Mouse (Mus musculus) hematopoietic stem cell, adult 5-6 weeks (primary cell): ENCODE data around the gene Hipk3. TPM values are rescaled to one million over a fixed set of nuclear protein-coding genes. Genes with fewer than 3 reads are reported as not detected.
A peak's percentile ranks its signal among the peaks of the same experiment; 100 is the strongest.

ENCODE experiments used
- ATAC-seq, 2 experiments: fragments of 125-278 bp in 1 of 2; replicated peaks in 1 of 2; 2 replicates each; pipeline ENCODE4 v1.8.0; 2016 to 2017; ENCODE audit warnings: inconsistent platforms in 2 of 2, mild to moderate bottlenecking in 2 of 2, moderate number of reproducible peaks in 2 of 2, low read depth in 1 of 2, moderate TSS enrichment in 1 of 2; ENCODE audit not compliant: low FRiP score in 2 of 2, poor library complexity in 2 of 2, severe bottlenecking in 2 of 2, insufficient read depth in 1 of 2, low TSS enrichment in 1 of 2
- total RNA-seq: library from RNA; stranded (forward); fragments of 172-1452, 232-1000 nt; gene quantifications from 2 replicates; pipeline ENCODE4 v1.2.3, GENCODE M21; 2017

The Hipk3 gene
- total RNA-seq, 1 experiment from 2014 or later, result 47.8 TPM

DNA sequence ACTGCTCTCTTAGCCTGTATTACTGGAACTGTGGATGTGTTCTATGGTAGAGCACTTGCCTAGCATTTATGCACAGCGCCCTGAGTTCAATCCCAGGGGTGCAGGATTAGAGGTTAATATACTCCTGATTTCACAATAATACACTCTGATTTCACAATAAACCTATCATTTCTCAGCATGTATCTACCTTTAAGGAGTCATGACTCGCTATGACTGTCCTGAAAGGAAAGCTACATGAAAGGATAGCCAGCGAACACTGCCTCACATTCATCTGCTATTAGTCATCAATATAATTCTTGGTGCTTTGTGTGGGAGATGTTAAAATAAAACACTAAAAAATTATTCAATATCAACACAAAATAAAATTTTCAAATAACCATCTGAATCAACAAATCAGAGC, 58.0 kb downstream of the Hipk3 start:
- no peak for ATAC-seq

DNA sequence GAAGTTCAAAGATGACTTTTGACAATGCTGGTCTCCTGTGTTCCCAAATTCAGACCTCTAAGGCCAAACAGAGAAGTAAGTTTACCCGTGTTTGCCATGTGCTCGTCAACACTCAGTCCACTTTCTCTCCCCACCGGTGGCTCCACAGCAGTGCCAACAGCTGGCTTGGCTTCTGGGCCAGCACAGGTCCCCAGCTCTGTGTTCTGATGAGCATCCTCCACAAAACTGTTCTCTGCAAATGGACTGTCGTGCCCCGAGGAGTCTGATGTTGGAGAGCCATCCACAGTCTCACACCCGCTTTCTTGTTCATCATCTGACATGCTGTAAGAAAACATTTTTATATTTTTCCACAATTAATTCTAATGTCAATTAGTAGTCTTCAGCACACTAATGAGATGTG, 63.2 kb downstream of the Hipk3 start:
- no peak for ATAC-seq

DNA sequence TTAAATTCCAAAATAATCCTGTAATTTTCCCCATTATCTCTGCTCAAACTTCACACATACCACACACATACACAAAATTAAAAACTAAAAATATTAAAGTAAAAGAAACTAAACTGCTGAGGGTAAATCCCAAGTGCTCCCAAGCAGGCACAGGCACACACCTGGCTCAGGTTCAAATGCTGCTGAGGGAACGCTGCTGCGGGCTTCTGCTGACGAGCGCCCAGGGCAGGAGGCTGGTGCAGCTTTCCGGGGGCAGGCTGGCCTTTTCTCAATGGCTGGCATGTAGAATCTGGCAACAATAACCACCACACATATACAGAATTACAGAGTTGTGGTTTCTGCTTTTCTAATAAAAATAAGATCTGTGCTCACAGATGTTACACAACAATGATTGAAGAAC, 63.7 kb downstream of the Hipk3 start:
- ATAC-seq, result no peak

DNA sequence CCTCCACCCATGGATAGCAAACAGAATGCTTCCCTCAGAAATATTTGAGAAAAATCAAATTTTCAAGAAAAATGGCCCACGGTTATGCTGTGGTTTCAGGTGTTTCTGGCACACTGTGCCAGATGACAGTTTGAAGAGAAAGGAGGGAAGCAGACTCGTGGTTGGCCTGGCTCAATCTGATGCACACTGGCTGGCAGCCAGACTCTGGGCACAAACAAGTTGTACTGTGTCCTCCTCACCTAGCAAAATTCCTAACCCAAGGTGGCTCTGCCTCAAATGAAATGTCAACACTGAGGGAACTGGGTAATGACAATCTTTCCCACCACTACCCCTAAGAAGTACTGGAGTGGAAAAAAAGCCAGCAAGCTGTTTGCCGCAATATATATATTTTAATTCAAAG, 68.1 kb downstream of the Hipk3 start:
- ATAC-seq, result no peak

DNA sequence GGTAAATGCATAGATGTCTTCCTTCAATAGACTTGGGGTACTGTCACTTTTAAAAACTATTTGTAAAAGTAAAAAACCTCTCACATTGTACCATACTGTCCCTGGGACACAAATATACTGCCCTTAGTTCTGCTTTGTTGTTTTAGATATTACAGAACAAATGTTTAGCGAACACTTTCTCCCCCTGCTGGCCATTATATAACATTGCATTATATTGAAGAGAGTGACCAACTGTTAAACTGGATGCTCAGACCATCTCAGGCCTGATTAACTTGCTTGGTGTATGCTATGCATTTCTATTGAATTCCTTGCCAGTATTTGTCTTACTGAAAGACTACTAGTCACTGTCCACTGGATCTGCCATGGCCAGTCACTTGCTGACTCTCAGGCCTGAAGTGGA, 72.0 kb downstream of the Hipk3 start:
- peak in 1 of 2 experiments; percentile 51; a peak in 1 of 4 replicates for ATAC-seq

DNA sequence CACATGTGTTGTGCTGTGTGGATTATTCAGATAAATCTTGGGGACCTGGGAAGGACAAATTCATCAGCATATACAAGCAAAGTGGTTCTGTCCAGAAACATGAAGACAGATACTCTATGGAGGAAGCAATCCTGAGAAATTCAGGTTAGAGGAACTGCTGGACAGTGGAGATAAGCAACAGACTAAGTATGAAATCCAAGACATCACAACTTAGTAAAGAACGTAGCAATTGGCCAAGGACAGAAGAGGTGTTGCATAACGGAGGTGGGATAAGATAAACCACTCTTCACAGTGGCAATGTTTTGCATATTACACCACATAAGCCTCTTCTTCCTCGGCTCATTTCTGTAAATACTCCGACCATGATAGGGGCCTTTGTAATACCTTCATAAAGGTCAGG, 73.4 kb downstream of the Hipk3 start:
- no peak for ATAC-seq

DNA sequence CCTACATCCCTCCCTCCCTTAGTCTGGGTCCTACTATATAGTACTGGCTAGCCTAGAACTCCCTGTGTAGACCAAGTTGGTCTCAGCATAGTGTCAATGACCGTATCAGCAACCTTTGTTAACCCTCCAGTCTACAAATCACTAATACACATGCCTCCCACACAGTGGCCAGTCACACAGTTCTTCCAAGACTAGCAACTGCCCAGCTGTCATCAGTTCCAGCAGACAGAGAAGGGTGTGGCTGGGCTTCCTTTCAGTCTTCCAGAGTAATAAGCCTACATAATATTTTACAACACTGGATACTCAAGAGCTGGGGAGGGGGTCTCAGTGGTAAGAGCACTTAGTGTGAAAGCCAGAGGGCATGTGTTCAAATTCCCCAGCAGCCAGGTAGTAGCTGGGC, 74.2 kb downstream of the Hipk3 start:
- ATAC-seq, result no peak

DNA sequence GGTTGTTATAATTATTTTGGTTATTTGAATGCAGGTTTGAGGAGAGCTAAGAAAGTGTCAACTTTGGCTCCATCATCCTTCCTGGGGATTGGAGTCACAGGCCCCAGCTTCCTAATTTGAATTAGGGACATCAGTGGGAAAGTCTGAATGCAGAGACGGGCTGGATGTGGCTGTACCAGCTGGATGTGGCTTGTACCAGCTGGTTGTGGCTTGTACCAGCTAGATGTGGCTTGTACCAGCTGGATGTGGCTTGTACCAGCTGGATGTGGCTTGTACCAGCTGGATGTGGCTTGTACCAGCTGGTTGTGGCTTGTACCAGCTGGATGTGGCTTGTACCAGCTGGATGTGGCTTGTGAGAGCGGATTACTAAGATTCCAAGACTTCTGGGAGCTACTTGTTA, 74.8 kb downstream of the Hipk3 start:
- no peak for ATAC-seq

DNA sequence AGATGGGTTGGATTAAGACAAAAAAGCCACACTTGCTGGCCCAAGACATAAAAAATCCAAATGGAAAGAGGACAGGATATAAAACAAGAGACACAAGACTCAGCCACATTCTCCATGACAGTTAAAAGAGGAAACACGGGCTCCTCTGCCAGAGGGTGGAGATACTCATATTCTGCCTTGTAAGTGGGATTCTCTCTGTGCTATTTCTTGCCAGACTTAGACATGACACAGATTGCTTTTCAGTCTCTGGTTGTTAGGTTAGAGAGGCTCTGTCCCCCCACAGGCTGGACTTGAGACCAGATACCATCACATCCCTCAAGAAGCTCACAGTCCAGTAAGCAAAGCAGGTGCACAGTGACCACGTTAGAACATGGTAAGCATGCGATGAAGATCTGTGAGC, 81.2 kb downstream of the Hipk3 start:
- no peak for ATAC-seq

DNA sequence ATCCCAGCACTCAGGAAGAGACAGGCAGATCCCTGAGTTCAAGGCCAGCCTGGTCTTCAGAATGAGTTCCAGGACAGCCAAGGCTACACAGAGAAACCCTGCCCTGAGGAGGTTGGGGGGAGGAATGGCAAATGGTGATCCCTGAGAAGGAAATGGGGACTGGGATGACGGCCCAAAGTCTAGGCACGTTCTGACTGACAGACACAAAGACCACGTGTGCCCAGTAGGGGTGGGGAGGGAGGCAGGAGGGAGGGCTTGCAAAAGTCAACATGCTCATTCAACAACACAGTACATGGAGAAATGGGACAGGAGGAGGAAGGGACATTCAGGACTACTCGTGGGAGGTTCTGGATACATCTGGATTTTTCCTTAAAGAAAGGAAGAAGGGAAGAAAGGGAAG, 81.8 kb downstream of the Hipk3 start:
- no peak for ATAC-seq

DNA sequence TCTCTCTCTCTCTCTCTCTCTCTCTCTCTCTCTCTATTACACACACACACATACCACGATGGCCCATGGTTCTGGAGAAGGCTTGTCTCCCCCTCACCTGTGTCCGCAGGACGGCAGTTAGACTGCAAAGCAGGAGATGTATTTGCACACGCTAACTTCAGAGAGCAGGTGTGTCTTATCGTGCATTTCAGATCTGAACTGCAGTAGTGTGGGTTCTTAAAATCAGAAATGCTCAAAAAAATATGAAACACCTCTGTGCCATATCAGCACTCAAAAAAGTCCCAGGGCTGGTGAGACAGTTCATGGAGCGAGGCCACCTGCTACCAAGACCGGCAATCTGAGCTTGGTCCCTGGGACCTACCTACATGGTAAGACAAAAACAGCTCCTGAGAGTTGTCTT, 82.4 kb downstream of the Hipk3 start:
- no peak for ATAC-seq

DNA sequence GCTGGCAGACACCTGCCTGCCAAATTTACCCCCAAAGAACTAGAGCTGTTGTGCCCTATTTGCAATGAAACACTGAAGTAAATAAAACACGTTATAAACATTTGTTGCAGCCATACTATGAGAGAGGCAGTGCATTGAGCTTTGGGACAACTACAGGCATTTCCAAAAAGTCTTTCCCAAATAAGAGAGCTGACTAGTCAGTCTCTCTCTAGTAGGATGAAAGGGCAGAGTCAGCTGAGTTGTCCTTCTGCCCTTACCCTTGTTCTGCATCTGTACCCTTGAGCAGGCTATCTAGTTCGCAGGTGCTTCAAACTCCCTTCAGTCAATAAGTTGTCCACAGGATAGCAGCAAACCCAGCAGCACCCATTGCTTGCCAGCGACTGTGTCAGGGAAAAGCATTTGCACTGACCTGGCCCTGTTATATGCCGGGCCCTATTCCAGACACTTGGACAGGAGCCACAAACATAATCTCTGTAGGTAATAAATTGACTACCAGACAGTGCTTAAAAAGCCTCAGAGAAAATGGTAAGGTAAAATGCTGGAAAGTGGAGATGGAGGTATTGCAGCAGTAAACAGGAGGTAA, 83.2 kb downstream of the Hipk3 start, which contains the start of gene D430041D05Rik:
TSS of gene D430041D05Rik (minus strand) at position 51 of the 583 bp plus-strand sequence.
- ATAC-seq, result no peak

DNA sequence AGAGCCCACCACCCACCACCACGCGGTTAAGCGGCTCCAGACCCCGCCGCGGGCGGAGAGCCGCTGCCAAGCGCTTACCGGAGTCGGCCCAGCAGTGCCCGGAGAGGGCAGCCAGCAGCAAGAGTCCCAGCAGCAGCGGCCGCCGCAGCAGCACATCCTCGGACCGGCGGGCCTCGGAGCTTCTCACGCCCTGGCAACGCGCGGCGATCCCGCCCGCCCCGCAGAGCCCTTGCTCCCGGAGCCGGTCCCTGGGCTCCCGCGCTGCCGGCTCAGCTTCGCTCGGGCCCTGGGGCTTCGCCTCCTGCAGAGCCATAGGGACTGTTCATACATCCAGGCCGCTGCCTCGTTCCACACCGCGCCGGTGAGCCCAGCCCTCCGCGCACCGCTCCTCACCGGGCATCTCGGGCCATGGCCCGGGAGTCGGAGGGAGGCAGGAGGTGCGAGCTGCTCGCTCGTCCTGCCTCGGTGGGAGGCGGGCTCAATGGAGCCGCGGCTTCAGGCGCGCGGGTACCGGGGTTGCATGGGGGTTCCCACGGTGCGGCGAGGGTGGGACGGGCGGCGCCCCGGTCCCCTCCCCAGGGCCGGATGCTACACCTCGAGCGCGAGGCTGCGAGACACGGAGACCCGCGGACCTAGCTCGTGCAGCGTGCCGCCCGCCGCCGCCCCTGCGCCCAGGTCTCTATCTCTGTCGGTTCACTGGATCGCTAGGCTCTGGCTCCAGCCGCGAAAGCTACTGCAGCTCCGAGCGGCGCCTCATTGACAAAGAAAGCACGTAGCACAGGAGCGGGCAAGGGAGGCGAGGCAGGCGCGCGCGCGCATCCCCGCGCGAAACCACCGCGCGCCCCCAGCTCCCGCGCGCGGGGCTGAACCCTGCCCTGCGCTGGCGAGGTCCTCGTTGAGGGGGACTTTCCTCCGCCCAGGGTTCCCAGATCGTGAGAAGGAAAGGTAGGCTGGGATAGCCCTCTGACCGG, 84.1 kb downstream of the Hipk3 start:
- ATAC-seq, result peak; percentile 14 to 53; a peak in 1 of 4 replicates

DNA sequence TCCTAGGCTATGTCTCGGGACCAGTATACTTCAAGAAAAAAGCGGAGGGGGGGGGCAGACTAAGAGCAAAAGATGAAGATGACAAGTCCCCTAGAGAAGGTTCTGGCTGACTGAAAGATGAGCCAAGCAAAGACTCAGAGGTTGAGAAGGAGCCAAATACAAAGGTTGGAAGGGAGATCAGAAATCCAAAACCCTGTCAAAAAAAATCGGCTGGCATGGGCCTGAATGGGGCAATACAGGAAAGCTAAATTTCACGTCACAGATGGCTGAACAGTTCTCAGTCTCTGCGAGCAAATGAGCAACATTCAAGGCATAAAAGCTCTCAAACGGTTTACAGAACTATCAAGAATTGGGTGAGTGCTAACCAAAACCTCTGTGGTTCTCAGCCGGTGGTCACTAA, 85.9 kb downstream of the Hipk3 start:
- no peak for ATAC-seq

DNA sequence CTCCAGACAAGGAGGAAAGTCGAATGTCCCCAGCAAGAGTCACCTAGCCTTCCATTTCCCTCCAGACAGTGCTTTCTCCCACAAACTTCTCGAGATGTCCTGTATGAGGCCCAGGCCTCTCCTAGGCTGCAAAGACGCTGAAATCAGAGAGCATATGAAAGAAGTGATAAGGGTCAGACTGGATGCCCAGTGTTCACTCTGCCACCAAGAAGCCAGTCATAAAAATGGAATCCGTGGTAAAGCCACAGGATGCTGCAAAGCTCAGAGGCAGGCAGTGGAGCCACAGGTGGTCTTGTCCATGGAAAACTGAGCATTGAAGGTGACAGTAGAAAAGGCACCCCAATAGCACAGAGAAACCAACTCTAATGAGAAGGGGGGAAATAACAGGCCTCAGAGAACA, 86.3 kb downstream of the Hipk3 start:
- ATAC-seq, result no peak

DNA sequence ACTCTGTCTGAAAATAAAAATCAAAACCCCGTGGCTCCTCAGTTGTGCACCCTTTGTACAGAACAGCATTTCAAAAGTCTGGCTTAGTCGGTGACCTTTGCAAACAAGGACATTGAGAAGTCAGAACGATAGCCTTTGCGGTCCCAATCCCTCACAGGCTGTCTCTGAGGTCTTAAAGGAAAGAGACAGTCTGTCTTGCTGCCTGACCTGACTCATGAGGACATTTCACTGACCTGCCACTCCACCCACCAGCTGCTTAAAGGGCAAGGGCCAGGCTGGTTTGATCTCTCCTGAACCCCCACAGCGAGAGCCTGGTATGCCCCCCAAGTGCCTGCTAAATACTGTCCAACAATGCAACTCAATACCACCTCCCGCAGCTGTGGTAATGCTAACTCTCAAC, 90.2 kb downstream of the Hipk3 start:
- no peak for ATAC-seq

DNA sequence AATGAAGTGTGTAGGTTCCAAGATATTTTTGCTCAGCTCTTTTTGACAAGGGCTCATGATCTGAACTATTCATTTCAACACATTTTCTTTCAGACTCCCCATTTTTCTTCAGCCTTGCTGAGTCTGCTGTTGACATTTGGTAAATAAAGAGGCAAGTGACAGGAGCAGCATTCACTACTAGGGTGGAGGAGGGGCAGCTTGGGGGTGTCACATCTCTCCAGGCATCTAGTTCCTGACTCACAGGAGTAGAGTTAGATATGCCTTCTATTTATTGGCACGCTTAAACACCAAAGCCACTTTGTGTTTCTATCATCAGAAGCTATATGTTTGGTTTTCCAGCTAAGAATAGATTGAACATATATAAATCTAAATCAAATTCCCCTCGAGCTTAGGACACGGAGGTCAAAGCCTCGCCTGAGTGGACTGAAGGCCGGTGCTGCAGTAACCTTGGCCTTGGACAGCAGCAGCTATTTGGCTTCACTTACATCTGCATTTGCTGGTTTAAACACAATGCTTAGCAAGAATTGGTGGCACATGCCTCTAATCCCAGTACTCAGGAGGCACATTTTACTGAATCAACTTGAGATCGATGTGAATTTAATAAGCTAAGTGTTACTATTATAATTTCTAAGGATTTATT, 95.5 kb downstream of the Hipk3 start:
- no peak for ATAC-seq

DNA sequence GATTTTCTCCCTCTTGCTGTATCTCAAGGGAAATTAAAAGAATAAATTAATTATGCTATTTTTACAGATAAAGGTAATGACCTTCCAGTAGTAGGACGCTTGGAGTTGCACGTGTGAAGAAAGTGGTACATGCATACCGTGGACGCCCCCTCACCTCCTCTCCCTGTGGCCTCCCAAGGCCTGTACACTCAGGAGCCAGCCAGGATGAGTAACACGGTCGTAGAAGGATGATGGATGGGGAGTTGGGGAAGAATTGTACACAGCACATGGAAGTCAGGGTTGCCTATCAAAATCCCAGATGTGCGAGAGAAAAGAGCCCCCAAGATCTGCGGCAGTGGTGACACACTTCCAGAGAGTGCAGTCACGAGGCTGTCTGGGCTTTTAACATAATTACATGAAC, 98.3 kb downstream of the Hipk3 start:
- ATAC-seq, result no peak
